Mouse (Mus musculus) megakaryocyte, embryonic 14.5 days (primary cell): ENCODE data around the gene Fgg.

ENCODE experiments used
- FLI1 ChIP-seq: IDR thresholded peaks from 2 replicates; pipeline ENCODE4 v1.6.1; 2012; ENCODE audit warnings: low read length, inconsistent platforms, mixed read lengths
- GATA1 ChIP-seq: IDR thresholded peaks from 3 replicates; pipeline ENCODE4 v1.6.1; 2012; ENCODE audit warnings: mixed read lengths, low read length, inconsistent platforms, borderline replicate concordance

DNA sequence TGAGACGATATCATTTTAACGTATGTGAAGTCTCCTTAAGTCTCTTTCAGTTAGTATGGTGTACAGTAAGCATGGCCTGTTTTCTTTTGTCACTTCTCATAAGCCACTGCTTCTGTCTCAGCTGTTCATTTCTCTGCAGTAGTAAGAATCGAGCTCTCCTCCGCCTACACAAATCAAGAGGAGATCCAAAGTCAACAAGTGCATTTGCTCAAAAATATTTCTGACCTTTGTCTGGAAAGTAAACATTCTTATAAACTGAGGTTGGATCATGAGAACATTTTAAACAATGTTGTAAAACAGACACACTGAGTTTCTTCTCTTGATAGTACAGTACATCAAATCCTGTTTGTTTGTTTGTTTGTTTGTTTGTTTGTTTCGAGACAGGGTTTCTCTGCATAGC, 43.1 kb downstream of the Fgg start:
- TF ChIP-seq GATA1 (no peak), FLI1 (no peak)
